Mouse (Mus musculus): ENCODE data around the gene Syce1l. TPM values are rescaled to one million over a fixed set of nuclear protein-coding genes. Genes with fewer than 3 reads are reported as not detected.

Gene Syce1l
- polyA plus RNA-seq, 1 experiment from 2014 or later, result 0.28 TPM

DNA sequence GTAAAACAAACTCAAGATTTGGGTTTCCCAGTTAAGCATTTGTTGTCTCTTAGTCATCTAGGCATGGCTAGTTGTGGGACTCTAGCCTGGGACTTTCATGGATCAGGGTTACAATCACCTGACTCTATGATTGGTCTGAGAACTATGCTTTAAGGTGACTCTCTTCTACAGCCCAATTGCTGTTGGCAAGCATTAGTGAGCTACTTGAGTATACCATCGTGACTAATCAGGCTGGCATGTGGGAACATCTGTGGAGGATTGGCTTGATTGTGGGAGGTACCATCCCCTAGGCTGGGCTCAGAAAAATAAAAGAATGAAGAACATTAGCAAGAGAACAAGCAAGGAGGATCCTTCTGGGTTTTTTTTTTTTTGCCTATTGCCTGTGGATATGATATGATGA lies 33.8 kb downstream of the Syce1l start:
- H3K36me3 ChIP-seq (ENCODE audit: control insufficient read depth, insufficient read depth, low read length), result no peaks in the 10 kb centered on the region
- no peak overlapping the region for H3K4me3 ChIP-seq (ENCODE audit: low read depth, low read length)
- no peak overlapping the region for H3K9ac ChIP-seq (ENCODE audit: low read length)
- ATAC-seq (ENCODE audit: insufficient number of reproducible peaks, low FRiP score, low TSS enrichment, low read depth), result no peak
- H3K27ac ChIP-seq (replicated peaks; ENCODE audit: low read depth, low read length), result no peak overlapping the region
- no peak overlapping the region for H3K4me2 ChIP-seq (ENCODE audit: low read depth, severe bottlenecking)
- H3K27me3 ChIP-seq (ENCODE audit: control insufficient read depth, insufficient read depth, low read length), result no peaks in the 10 kb centered on the region
- no peaks in the 10 kb centered on the region for H3K4me1 ChIP-seq (ENCODE audit: control insufficient read depth, insufficient read depth, low read length)
- WGBS, result 80% methylated on average over 1 of the region's 1 CpGs
- H3K9me3 ChIP-seq (ENCODE audit: control insufficient read depth, low read length), result no peaks in the 10 kb centered on the region
- DNase-seq (ENCODE audit: low spot score), result no peak

DNA sequence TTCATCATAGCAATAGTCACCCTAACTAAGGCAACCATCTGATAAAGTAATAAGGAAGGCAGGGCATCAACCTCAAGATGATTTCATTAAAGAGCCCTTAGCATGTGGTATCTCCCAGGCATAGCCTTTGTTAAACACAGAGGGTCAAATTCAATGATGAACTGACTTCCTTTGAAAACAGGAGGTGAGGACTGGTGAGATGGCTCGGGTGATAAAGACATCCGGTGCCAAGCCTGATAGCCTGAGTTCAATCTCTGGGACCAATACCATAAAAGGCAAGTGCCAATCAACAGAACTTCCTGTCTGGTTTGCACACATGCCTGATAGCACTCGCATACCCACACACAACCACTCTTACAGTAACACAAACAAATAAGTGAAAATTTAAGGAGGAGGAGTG lies 36.3 kb downstream of the Syce1l start:
- H3K27ac ChIP-seq (replicated peaks; ENCODE audit: low read depth, low read length), result no peak overlapping the region
- DNase-seq (ENCODE audit: low spot score), result no peak
- ATAC-seq (ENCODE audit: insufficient number of reproducible peaks, low FRiP score, low TSS enrichment, low read depth), result no peak
- H3K4me1 ChIP-seq (ENCODE audit: control insufficient read depth, insufficient read depth, low read length), result no peaks in the 10 kb centered on the region
- H3K9me3 ChIP-seq (ENCODE audit: control insufficient read depth, low read length), result no peaks in the 10 kb centered on the region
- no peak overlapping the region for H3K9ac ChIP-seq (ENCODE audit: low read length)
- H3K36me3 ChIP-seq (ENCODE audit: control insufficient read depth, insufficient read depth, low read length), result no peaks in the 10 kb centered on the region
- no peaks in the 10 kb centered on the region for H3K27me3 ChIP-seq (ENCODE audit: control insufficient read depth, insufficient read depth, low read length)
- H3K4me3 ChIP-seq (ENCODE audit: low read depth, low read length), result no peak overlapping the region
- no peak overlapping the region for H3K4me2 ChIP-seq (ENCODE audit: low read depth, severe bottlenecking)
- 76% methylated on average over 3 of the region's 3 CpGs for WGBS

DNA sequence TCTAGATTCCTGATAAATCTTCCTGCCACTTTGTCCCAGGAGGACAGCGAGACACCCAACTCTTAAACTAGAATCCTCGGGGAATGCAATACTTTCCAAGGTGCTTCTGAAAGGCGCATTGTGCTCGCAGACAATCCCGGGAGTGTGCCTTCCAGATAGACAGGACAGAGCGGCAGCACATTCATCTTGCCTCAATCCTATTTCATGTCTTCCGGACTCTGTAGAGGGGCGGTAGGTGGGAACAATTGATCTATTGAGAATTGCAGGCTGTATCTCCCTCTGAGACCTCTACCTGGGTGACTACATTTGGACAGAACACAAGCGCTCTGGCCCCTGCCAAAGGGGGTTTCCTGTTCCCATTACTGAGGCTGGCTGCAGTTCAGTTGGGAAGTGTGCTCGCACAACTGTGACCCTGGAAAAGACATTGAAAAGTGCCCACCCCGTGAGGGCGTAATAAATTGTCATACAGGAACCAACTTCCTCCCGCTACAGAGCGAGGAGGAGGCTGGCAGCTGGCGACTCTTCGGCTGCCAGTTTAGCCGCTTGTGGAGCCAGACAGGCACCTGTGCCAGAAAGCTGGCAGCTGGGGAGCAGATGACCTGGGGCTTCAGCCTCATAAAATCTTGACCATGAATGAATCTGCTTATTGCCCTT lies 45.0 kb downstream of the Syce1l start:
- no peaks in the 10 kb centered on the region for H3K27me3 ChIP-seq (ENCODE audit: control insufficient read depth, insufficient read depth, low read length)
- no peaks in the 10 kb centered on the region for H3K9me3 ChIP-seq (ENCODE audit: control insufficient read depth, low read length)
- H3K4me2 ChIP-seq (ENCODE audit: low read depth, severe bottlenecking), result no peak overlapping the region
- 75% methylated on average over 17 of the region's 17 CpGs for WGBS
- peaks cover 7% of the 10 kb centered on the region; the same call in 1 of the 2 replicates for H3K4me1 ChIP-seq (ENCODE audit: control insufficient read depth, insufficient read depth, low read length)
- H3K27ac ChIP-seq (replicated peaks; ENCODE audit: low read depth, low read length), result no peak overlapping the region
- H3K36me3 ChIP-seq (ENCODE audit: control insufficient read depth, insufficient read depth, low read length), result no peaks in the 10 kb centered on the region
- no peak for ATAC-seq (ENCODE audit: insufficient number of reproducible peaks, low FRiP score, low TSS enrichment, low read depth)
- no peak overlapping the region for H3K9ac ChIP-seq (ENCODE audit: low read length)
- H3K4me3 ChIP-seq (ENCODE audit: low read depth, low read length), result no peak overlapping the region
- DNase-seq (ENCODE audit: low spot score), result no peak

DNA sequence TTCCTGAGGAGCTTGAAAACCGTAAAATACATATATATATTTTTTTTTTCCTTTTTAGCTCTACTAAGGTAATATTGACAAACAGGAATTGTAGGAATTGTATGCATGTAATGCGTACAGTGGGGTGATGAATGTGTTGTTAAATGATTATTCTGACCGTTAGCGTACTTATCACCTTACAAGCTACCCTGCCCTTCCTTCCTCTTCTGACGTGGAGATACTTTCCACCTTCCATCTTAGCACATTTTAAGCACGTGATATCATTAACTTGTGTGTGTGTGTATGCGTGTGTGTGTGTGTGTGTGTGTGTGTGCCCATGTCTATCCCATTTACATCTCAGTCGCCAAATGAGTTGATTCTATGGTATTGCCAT lies 45.5 kb downstream of the Syce1l start:
- H3K27me3 ChIP-seq (ENCODE audit: control insufficient read depth, insufficient read depth, low read length), result no peaks in the 10 kb centered on the region
- no peak overlapping the region for H3K27ac ChIP-seq (replicated peaks; ENCODE audit: low read depth, low read length)
- peaks cover 7% of the 10 kb centered on the region; the same call in 1 of the 2 replicates for H3K4me1 ChIP-seq (ENCODE audit: control insufficient read depth, insufficient read depth, low read length)
- H3K9me3 ChIP-seq (ENCODE audit: control insufficient read depth, low read length), result no peaks in the 10 kb centered on the region
- WGBS, result 88% methylated on average over 8 of the region's 8 CpGs
- no peaks in the 10 kb centered on the region for H3K36me3 ChIP-seq (ENCODE audit: control insufficient read depth, insufficient read depth, low read length)
- no peak overlapping the region for H3K4me2 ChIP-seq (ENCODE audit: low read depth, severe bottlenecking)
- H3K9ac ChIP-seq (ENCODE audit: low read length), result no peak overlapping the region
- ATAC-seq (ENCODE audit: insufficient number of reproducible peaks, low FRiP score, low TSS enrichment, low read depth) (no peak), DNase-seq (ENCODE audit: low spot score) (no peak)
- no peak overlapping the region for H3K4me3 ChIP-seq (ENCODE audit: low read depth, low read length)

DNA sequence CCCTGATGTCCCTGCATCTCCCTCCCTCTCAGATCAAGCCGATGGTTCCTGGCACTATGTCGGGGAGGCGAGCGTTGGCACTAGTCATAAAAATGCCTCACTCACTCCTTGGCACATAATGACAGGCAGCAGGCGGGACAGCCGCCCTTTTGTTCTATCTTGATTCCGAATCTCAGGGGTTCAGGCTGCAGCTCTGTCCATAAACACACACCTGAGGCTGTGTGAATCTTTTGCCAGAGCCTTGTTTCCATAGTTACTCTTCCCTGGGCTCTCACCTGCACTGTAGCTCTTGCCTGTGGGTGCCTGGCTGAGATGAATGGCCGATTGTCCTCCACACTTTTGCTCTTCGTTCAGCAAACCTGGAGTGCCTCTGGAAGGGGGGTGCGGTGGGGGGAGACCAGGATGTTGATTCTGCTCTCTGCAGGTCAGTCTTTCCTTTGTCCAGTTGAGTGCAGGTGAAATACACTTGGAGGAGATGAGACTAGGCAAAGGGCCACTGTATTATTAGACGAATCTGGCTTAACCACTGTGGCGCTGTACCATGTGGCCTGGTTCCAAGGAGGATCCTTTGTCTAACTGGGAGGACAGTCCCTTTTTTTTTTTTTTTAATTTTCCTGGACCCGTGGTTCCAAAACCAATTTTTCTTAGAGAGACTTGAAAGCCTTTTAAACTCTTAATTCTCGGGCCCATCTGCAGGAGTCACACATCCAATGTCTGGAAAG lies 48.8 kb downstream of the Syce1l start:
- 58% methylated on average over 14 of the region's 14 CpGs for WGBS
- ATAC-seq (ENCODE audit: insufficient number of reproducible peaks, low FRiP score, low TSS enrichment, low read depth), result no peak

DNA sequence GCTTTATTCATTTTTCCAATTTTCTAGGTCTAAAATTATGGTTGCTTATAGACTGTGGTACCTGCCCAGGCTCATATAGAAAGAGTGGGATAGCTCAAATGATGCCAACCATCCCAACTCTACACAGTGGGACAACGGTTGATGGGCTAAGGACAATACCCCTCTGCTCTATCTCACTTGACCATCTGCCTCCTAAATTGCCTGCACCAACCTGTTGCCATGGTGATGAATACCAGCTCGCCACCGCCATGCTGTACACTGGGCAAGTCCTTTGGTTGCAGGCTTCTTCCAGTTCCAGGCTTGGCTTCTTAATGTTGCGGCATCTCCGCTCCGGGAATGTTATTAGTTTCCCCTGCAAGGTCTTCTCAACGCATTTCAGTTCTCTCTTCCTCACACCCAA lies 62.0 kb downstream of the Syce1l start:
- H3K27me3 ChIP-seq (ENCODE audit: control insufficient read depth, insufficient read depth, low read length), result no peaks in the 10 kb centered on the region
- no peaks in the 10 kb centered on the region for H3K4me1 ChIP-seq (ENCODE audit: control insufficient read depth, insufficient read depth, low read length)
- H3K4me2 ChIP-seq (ENCODE audit: low read depth, severe bottlenecking), result no peak overlapping the region
- H3K9me3 ChIP-seq (ENCODE audit: control insufficient read depth, low read length), result no peaks in the 10 kb centered on the region
- H3K9ac ChIP-seq (ENCODE audit: low read length), result no peak overlapping the region
- 84% methylated on average over 7 of the region's 7 CpGs for WGBS
- H3K27ac ChIP-seq (replicated peaks; ENCODE audit: low read depth, low read length), result no peak overlapping the region
- no peak for ATAC-seq (ENCODE audit: insufficient number of reproducible peaks, low FRiP score, low TSS enrichment, low read depth)
- no peak for DNase-seq (ENCODE audit: low spot score)
- H3K36me3 ChIP-seq (ENCODE audit: control insufficient read depth, insufficient read depth, low read length), result no peaks in the 10 kb centered on the region
- no peak overlapping the region for H3K4me3 ChIP-seq (ENCODE audit: low read depth, low read length)

More for the DNA sequence above, 48.8 kb downstream of the Syce1l start:
- H3K27ac ChIP-seq (replicated peaks; ENCODE audit: low read depth, low read length), result no peak overlapping the region
- H3K9me3 ChIP-seq (ENCODE audit: control insufficient read depth, low read length), result no peaks in the 10 kb centered on the region
- no peaks in the 10 kb centered on the region for H3K36me3 ChIP-seq (ENCODE audit: control insufficient read depth, insufficient read depth, low read length)
- no peak for DNase-seq (ENCODE audit: low spot score)
- no peak overlapping the region for H3K4me2 ChIP-seq (ENCODE audit: low read depth, severe bottlenecking)
- no peaks in the 10 kb centered on the region for H3K27me3 ChIP-seq (ENCODE audit: control insufficient read depth, insufficient read depth, low read length)
- H3K9ac ChIP-seq (ENCODE audit: low read length), result no peak overlapping the region
- peaks cover 7% of the 10 kb centered on the region; the same call in 1 of the 2 replicates for H3K4me1 ChIP-seq (ENCODE audit: control insufficient read depth, insufficient read depth, low read length)
- H3K4me3 ChIP-seq (ENCODE audit: low read depth, low read length), result no peak overlapping the region

Other genes with a start within 250 kb of the Syce1l start
- gene Mon1b, start 7.6 kb upstream of the Syce1l start, polyA plus RNA-seq (2014; fragmentation: Nextera tagmentation; extraction: Ambion mirVana), result 6.9 and 7.5 TPM in 2 replicates
- 3.6 and 4.4 TPM in 2 replicates for gene Adamts18, start 205.5 kb downstream of the Syce1l start, polyA plus RNA-seq (2014; fragmentation: Nextera tagmentation; extraction: Ambion mirVana)